Mouse (Mus musculus): ENCODE measurements around the gene Olfr1135. TPM values are rescaled to one million over a fixed set of nuclear protein-coding genes. Genes with fewer than 3 reads are reported as not detected.

Gene Olfr1135
- total RNA-seq (2015; ENCODE audit: low replicate concordance) (not detected in 2 replicates), total RNA-seq (2017; ENCODE audit: low replicate concordance) (not detected in 2 replicates)

GRCm38 (mm10) chr2:87673564-87673963, at the start of gene Olfr1135:
Gene Olfr1135, minus strand, starts transcription at chr2:87673664.
- ATAC-seq (replicated peaks; ENCODE audit: low FRiP score, poor library complexity, severe bottlenecking), result no peak

- no peak for ATAC-seq (replicated peaks; ENCODE audit: low FRiP score, poor library complexity, severe bottlenecking)
Observed at GRCm38 (mm10) chr2:87713079-87713478, 39.6 kb upstream of the Olfr1135 start, which contains the start of gene Olfr1137. Gene Olfr1137, minus strand, starts transcription at chr2:87713179.

GRCm38 (mm10) chr2:87693847-87694246, 20.4 kb upstream of the Olfr1135 start, which contains the start of gene Olfr1136:
Gene Olfr1136, minus strand, starts transcription at chr2:87693947.
- no peak for ATAC-seq (replicated peaks; ENCODE audit: low FRiP score, poor library complexity, severe bottlenecking)

DNA sequence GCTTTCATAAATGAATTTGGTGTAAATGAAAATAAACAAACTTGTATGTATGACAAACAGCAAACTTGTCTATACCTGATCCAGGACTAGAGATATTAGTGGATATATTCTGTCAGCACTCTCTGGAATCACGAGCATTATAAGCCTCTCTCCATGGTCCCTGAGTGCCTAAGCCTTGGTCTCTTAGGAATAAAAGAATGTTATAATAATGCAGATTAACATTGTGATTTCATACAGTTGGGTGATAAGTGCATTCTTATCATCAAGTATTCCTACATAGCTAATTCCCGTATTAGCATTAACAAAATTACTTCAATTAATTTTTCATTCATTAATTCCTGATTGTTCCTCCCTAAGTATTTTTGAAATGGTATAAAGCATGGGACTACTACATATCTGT, 15.1 kb downstream of the Olfr1135 start, which contains the start of gene Olfr1134:
Gene Olfr1134, minus strand, starts transcription at position 101 of the 400 bp plus-strand sequence.
- no peak for ATAC-seq (replicated peaks; ENCODE audit: low FRiP score, poor library complexity, severe bottlenecking)

DNA sequence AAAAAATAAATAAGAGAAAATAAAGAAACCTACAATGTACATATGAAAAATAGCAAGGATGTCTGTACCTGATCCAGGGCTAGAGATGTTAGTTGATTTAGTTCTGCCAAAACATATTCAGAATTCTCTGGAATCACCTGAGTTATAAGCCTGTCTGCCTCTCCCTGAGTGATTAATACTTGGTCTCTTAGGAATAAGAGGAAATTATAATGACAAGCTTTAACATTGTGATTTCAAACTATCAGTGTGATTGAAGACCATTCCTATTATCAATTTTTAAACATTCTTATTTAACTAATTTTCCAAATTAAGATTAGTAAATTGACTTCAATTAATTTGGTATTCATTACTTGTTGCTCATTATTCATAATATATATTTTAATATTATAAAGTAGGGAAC, 26.2 kb downstream of the Olfr1135 start, which contains the start of gene Olfr1133:
Gene Olfr1133, minus strand, starts transcription at position 101 of the 400 bp plus-strand sequence.
- no peak for ATAC-seq (replicated peaks; ENCODE audit: low FRiP score, poor library complexity, severe bottlenecking)

GRCm38 (mm10) chr2:87642441-87642840, 31.0 kb downstream of the Olfr1135 start:
- no peak for ATAC-seq (replicated peaks; ENCODE audit: low FRiP score, poor library complexity, severe bottlenecking)

DNA sequence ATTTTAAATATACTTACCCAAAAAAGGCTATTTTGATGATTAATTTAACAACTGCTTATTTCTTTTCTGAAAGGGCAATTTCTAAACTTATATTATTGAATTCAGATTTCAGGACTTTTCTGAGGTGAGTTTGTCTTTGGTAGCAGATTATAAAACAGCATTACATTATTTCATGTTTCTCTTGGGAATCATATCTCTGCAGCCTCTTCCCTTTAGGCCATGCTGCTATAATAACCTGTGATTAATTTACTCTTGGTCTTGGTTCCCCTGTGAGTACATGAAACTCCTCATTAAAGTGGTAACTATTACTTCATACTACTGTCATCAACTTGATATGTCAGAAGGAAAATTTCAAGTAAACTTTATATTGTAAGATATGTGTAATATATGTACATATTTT, 36.0 kb downstream of the Olfr1135 start, which contains the start of gene Olfr1132:
Gene Olfr1132, minus strand, starts transcription at position 101 of the 400 bp plus-strand sequence.
- no peak for ATAC-seq (replicated peaks; ENCODE audit: low FRiP score, poor library complexity, severe bottlenecking)

DNA sequence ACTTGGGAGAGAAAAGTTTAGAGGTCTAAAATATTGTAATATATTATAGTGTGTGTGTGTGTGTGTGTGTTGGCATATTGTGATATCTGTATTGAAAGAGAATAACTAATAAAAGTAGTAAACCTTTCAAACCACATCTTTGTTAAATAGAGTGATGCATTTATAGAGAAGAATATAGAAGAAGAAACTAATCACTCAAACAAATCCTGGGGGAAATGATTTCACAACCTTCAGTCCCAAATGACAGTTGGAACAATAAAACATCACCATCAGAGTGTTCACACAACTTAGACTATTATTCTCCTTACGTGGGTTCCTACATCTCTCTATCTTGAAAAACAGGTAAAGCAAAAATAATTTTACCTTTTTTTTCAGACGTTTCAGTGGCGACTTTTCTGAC, 46.7 kb downstream of the Olfr1135 start, which contains the start of gene Olfr1131:
Gene Olfr1131, plus strand, starts transcription at position 301 of the 400 bp plus-strand sequence.
- no peak for ATAC-seq (replicated peaks; ENCODE audit: low FRiP score, poor library complexity, severe bottlenecking)

Other genes with a start within 250 kb of the Olfr1135 start
- gene Olfr1124, start 243.4 kb downstream of the Olfr1135 start, total RNA-seq (2015; ENCODE audit: low replicate concordance), result not detected in 2 replicates
- not detected in 2 replicates for gene Olfr1124, start 243.4 kb downstream of the Olfr1135 start, total RNA-seq (2017; ENCODE audit: low replicate concordance)
- gene Olfr1126, start 219.7 kb downstream of the Olfr1135 start, total RNA-seq (2015; ENCODE audit: low replicate concordance), result not detected in 2 replicates
- gene Olfr1126, start 219.7 kb downstream of the Olfr1135 start, total RNA-seq (2017; ENCODE audit: low replicate concordance), result 2.6 TPM in 1 of 2 replicates, not detected in the other
- gene Pramel7, start 176.6 kb downstream of the Olfr1135 start, total RNA-seq (2015; ENCODE audit: low replicate concordance), result not detected in 2 replicates
- gene Pramel7, start 176.6 kb downstream of the Olfr1135 start, total RNA-seq (2017; ENCODE audit: low replicate concordance), result not detected in 2 replicates
- not detected in 2 replicates for gene Pramel6, start 167.1 kb downstream of the Olfr1135 start, total RNA-seq (2015; ENCODE audit: low replicate concordance)
- not detected in 2 replicates for gene Pramel6, start 167.1 kb downstream of the Olfr1135 start, total RNA-seq (2017; ENCODE audit: low replicate concordance)
- 1.5 TPM in 1 of 2 replicates, not detected in the other for gene Olfr153, start 141.9 kb downstream of the Olfr1135 start, total RNA-seq (2015; ENCODE audit: low replicate concordance)
- gene Olfr153, start 141.9 kb downstream of the Olfr1135 start, total RNA-seq (2017; ENCODE audit: low replicate concordance), result not detected in 2 replicates
- not detected in 2 replicates for gene Olfr1128, start 128.1 kb downstream of the Olfr1135 start, total RNA-seq (2015; ENCODE audit: low replicate concordance)
- not detected in 2 replicates for gene Olfr1128, start 128.1 kb downstream of the Olfr1135 start, total RNA-seq (2017; ENCODE audit: low replicate concordance)
- gene Olfr1129, start 99.8 kb downstream of the Olfr1135 start, total RNA-seq (2015; ENCODE audit: low replicate concordance), result not detected in 2 replicates
- not detected in 2 replicates for gene Olfr1129, start 99.8 kb downstream of the Olfr1135 start, total RNA-seq (2017; ENCODE audit: low replicate concordance)
- not detected in 2 replicates for gene Olfr1130, start 67.5 kb downstream of the Olfr1135 start, total RNA-seq (2015; ENCODE audit: low replicate concordance)
- gene Olfr1130, start 67.5 kb downstream of the Olfr1135 start, total RNA-seq (2017; ENCODE audit: low replicate concordance), result not detected in 2 replicates
- gene Olfr1131, start 46.6 kb downstream of the Olfr1135 start, total RNA-seq (2015; ENCODE audit: low replicate concordance), result not detected in 2 replicates
- gene Olfr1131, start 46.6 kb downstream of the Olfr1135 start, total RNA-seq (2017; ENCODE audit: low replicate concordance), result not detected in 2 replicates
- gene Olfr1132, start 36.1 kb downstream of the Olfr1135 start, total RNA-seq (2015; ENCODE audit: low replicate concordance), result not detected in 2 replicates
- gene Olfr1132, start 36.1 kb downstream of the Olfr1135 start, total RNA-seq (2017; ENCODE audit: low replicate concordance), result 0.85 TPM in 1 of 2 replicates, not detected in the other
- gene Olfr1133, start 26.3 kb downstream of the Olfr1135 start, total RNA-seq (2015; ENCODE audit: low replicate concordance), result not detected in 2 replicates
- gene Olfr1133, start 26.3 kb downstream of the Olfr1135 start, total RNA-seq (2017; ENCODE audit: low replicate concordance), result not detected in 2 replicates
- not detected in 2 replicates for gene Olfr1134, start 15.2 kb downstream of the Olfr1135 start, total RNA-seq (2015; ENCODE audit: low replicate concordance)
- gene Olfr1134, start 15.2 kb downstream of the Olfr1135 start, total RNA-seq (2017; ENCODE audit: low replicate concordance), result not detected in 2 replicates
- not detected in 2 replicates for gene Olfr1136, start 20.3 kb upstream of the Olfr1135 start, total RNA-seq (2015; ENCODE audit: low replicate concordance)
- not detected in 2 replicates for gene Olfr1136, start 20.3 kb upstream of the Olfr1135 start, total RNA-seq (2017; ENCODE audit: low replicate concordance)
- not detected in 2 replicates for gene Olfr1137, start 39.5 kb upstream of the Olfr1135 start, total RNA-seq (2015; ENCODE audit: low replicate concordance)
- gene Olfr1137, start 39.5 kb upstream of the Olfr1135 start, total RNA-seq (2017; ENCODE audit: low replicate concordance), result 0.98 TPM in 1 of 2 replicates, not detected in the other
- not detected in 2 replicates for gene Olfr1138, start 66.3 kb upstream of the Olfr1135 start, total RNA-seq (2015; ENCODE audit: low replicate concordance)
- gene Olfr1138, start 66.3 kb upstream of the Olfr1135 start, total RNA-seq (2017; ENCODE audit: low replicate concordance), result not detected in 2 replicates
- not detected in 2 replicates for gene Olfr1140, start 70.1 kb upstream of the Olfr1135 start, total RNA-seq (2015; ENCODE audit: low replicate concordance)
- not detected in 2 replicates for gene Olfr1140, start 70.1 kb upstream of the Olfr1135 start, total RNA-seq (2017; ENCODE audit: low replicate concordance)
- gene Olfr1141, start 80.3 kb upstream of the Olfr1135 start, total RNA-seq (2015; ENCODE audit: low replicate concordance), result not detected in 2 replicates
- not detected in 2 replicates for gene Olfr1141, start 80.3 kb upstream of the Olfr1135 start, total RNA-seq (2017; ENCODE audit: low replicate concordance)
- not detected in 2 replicates for gene Olfr152, start 105.8 kb upstream of the Olfr1135 start, total RNA-seq (2015; ENCODE audit: low replicate concordance)
- gene Olfr152, start 105.8 kb upstream of the Olfr1135 start, total RNA-seq (2017; ENCODE audit: low replicate concordance), result 2.4 TPM in 1 of 2 replicates, not detected in the other
- not detected in 2 replicates for gene Olfr1143, start 126.9 kb upstream of the Olfr1135 start, total RNA-seq (2015; ENCODE audit: low replicate concordance)
- not detected in 2 replicates for gene Olfr1143, start 126.9 kb upstream of the Olfr1135 start, total RNA-seq (2017; ENCODE audit: low replicate concordance)
- not detected in 2 replicates for gene Olfr1145, start 136.2 kb upstream of the Olfr1135 start, total RNA-seq (2015; ENCODE audit: low replicate concordance)
- gene Olfr1145, start 136.2 kb upstream of the Olfr1135 start, total RNA-seq (2017; ENCODE audit: low replicate concordance), result not detected in 2 replicates
- gene Olfr1148, start 156.9 kb upstream of the Olfr1135 start, total RNA-seq (2015; ENCODE audit: low replicate concordance), result not detected in 2 replicates
- gene Olfr1148, start 156.9 kb upstream of the Olfr1135 start, total RNA-seq (2017; ENCODE audit: low replicate concordance), result not detected in 2 replicates
- not detected in 2 replicates for gene Olfr1150-ps1, start 170.3 kb upstream of the Olfr1135 start, total RNA-seq (2015; ENCODE audit: low replicate concordance)
- gene Olfr1150-ps1, start 170.3 kb upstream of the Olfr1135 start, total RNA-seq (2017; ENCODE audit: low replicate concordance), result 0.09 TPM in 1 of 2 replicates, not detected in the other
- not detected in 2 replicates for gene Olfr1151, start 182.2 kb upstream of the Olfr1135 start, total RNA-seq (2015; ENCODE audit: low replicate concordance)
- 0.56 TPM in 1 of 2 replicates, not detected in the other for gene Olfr1151, start 182.2 kb upstream of the Olfr1135 start, total RNA-seq (2017; ENCODE audit: low replicate concordance)
- gene Olfr1152, start 192.8 kb upstream of the Olfr1135 start, total RNA-seq (2015; ENCODE audit: low replicate concordance), result not detected in 2 replicates
- gene Olfr1152, start 192.8 kb upstream of the Olfr1135 start, total RNA-seq (2017; ENCODE audit: low replicate concordance), result not detected in 2 replicates
- gene Olfr1153, start 221.3 kb upstream of the Olfr1135 start, total RNA-seq (2015; ENCODE audit: low replicate concordance), result not detected in 2 replicates
- gene Olfr1153, start 221.3 kb upstream of the Olfr1135 start, total RNA-seq (2017; ENCODE audit: low replicate concordance), result not detected in 2 replicates
- gene Olfr1154, start 231.5 kb upstream of the Olfr1135 start, total RNA-seq (2015; ENCODE audit: low replicate concordance), result not detected in 2 replicates
- gene Olfr1154, start 231.5 kb upstream of the Olfr1135 start, total RNA-seq (2017; ENCODE audit: low replicate concordance), result not detected in 2 replicates